Mouse (Mus musculus) heart, postnatal 0 days (tissue): ENCODE results near the gene Adprhl2. TPM values are rescaled to one million over a fixed set of nuclear protein-coding genes. Genes with fewer than 3 reads are reported as not detected.
A peak's percentile ranks its signal among the peaks of the same experiment; 100 is the strongest.

ENCODE experiments used
- ATAC-seq: fragments of 200-750 bp; cut with Nextera tagmentation; 2 replicates; pipeline ENCODE4 v1.8.0; 2017; ENCODE audit warnings: low read depth, moderate number of reproducible peaks, moderate library complexity; ENCODE audit not compliant: insufficient read depth
- DNase-seq: peaks from one replicate; pipeline ENCODE4 v3.0.0-alpha.2; 2016; ENCODE audit warnings: low spot score
- H3K27ac ChIP-seq: fragments of 300-500 bp; sonication (generic); 2 replicates; pipeline ENCODE4 v1.5.1; 2014; ENCODE audit warnings: low read depth, mild to moderate bottlenecking
- H3K27me3 ChIP-seq: fragments of 300-500 bp; sonication (generic); 2 replicates; pipeline ENCODE4 v1.6.1; 2014; ENCODE audit warnings: low read length, mixed read lengths; ENCODE audit not compliant: control insufficient read depth, insufficient read depth
- H3K36me3 ChIP-seq: fragments of 300-500 bp; sonication (generic); replicated peaks from 2 replicates; pipeline ENCODE4 v1.6.1; 2014; ENCODE audit warnings: low read length, mixed read lengths; ENCODE audit not compliant: control insufficient read depth, insufficient read depth
- H3K4me1 ChIP-seq: fragments of 300-500 bp; sonication (generic); 2 replicates; pipeline ENCODE4 v1.6.1; 2014; ENCODE audit warnings: antibody characterized with exemption; ENCODE audit not compliant: control insufficient read depth, insufficient read depth
- H3K4me2 ChIP-seq: fragments of 300-500 bp; sonication (generic); 2 replicates; pipeline ENCODE4 v1.6.1; 2014; ENCODE audit warnings: low read depth, mild to moderate bottlenecking, low read length, moderate library complexity
- H3K4me3 ChIP-seq: fragments of 300-500 bp; sonication (generic); 2 replicates; pipeline ENCODE4 v1.5.1; 2014; ENCODE audit warnings: low read depth, low read length
- H3K9ac ChIP-seq: fragments of 300-500 bp; sonication (generic); replicated peaks from 2 replicates; pipeline ENCODE4 v1.6.1; 2014; ENCODE audit warnings: low read depth, low read length, mixed read lengths
- H3K9me3 ChIP-seq: fragments of 300-500 bp; sonication (generic); replicated peaks from 2 replicates; pipeline ENCODE4 v1.6.1; 2016; ENCODE audit warnings: low read length; ENCODE audit not compliant: control insufficient read depth
- CTCF ChIP-seq: IDR thresholded peaks from 2 replicates; pipeline ENCODE4 v1.5.1; 2016; ENCODE audit warnings: antibody characterized with exemption, control low read depth, low read depth
- EP300 ChIP-seq: IDR thresholded peaks from 2 replicates; pipeline ENCODE4 v1.6.1; 2016; ENCODE audit warnings: antibody characterized with exemption, low read depth
- WGBS: fragments of 180-500 bp; shearing (Covaris S2); extraction: QIAGEN DNeasy Blood & Tissue Kit; methylation state at CpG from one replicate; pipeline ENCODE4 v1.1.7; 2014; 5-methylcytosine and 5-hydroxymethylcytosine counted together
- polyA plus RNA-seq: library from polyadenylated mRNA; unstranded; fragments of >200 nt; fragmentation: Nextera tagmentation; extraction: Ambion mirVana; gene quantifications from 2 replicates; pipeline ENCODE4 v1.2.1, GENCODE M21; 2015
- total RNA-seq: library from RNA; depleted of rRNA; stranded (reverse); fragments of >200 nt; gene quantifications from 2 replicates; pipeline ENCODE4 v1.2.3, GENCODE M21; 2014; ENCODE audit warnings: low replicate concordance

Adprhl2 gene
- total and polyA plus RNA-seq, 2 experiments from 2014 or later = 23.2 to 30.2 TPM

DNA sequence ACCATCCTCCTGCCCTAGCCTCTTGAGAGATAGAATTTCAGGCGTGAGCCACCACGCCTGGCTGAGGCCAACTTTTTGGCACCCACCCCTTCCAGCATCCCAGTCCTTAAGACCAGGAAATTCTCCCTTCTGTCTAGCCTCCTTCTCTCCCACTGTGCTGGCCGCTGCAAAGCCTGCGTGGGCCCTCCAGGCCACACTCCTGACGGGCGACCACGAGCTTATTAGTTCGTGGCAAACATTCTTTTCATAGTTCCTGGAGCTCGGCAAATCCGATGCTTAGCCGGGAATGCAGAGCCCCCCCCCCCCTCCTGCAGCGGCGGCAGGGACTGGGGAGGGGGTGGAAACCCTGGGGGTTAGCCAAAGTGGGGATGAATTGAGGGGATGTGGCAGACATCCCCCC, 30.3 kb downstream of the Adprhl2 start:
- no peaks in the 10 kb centered on the region for H3K36me3 ChIP-seq
- no peak for TF ChIP-seq CTCF
- no peak for TF ChIP-seq EP300
- 21% methylated on average over 12 of the region's 13 CpGs for WGBS
- H3K4me2 ChIP-seq = no peak overlapping the region
- no peaks in the 10 kb centered on the region for H3K9me3 ChIP-seq
- no peak for ATAC-seq
- peaks cover 51% of the 10 kb centered on the region for H3K27me3 ChIP-seq
- H3K9ac ChIP-seq = no peak overlapping the region
- H3K27ac ChIP-seq = no peak overlapping the region
- DNase-seq = no peak
- no peak overlapping the region for H3K4me3 ChIP-seq
- H3K4me1 ChIP-seq = no peaks in the 10 kb centered on the region

DNA sequence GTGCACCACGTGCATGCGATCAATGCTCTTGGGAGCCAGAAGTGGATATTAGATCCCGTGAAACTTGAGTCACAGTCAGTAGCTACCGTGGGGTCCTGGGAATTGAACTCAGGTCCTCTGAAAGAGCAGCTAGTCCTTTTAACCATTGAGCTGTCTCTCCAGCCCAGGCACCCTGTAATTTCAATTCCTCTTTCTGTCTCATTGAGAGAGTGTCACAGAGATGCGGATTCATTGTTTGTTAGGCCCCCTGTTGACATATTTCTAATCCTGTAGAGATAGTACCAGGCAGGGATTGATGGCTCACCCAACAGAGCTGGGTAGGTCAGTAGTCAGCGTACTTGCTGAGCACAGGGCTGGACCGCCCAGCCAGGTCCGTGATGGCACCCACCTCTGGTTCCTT, 31.2 kb downstream of the Adprhl2 start:
- H3K36me3 ChIP-seq = no peaks in the 10 kb centered on the region
- no peak overlapping the region for H3K27ac ChIP-seq
- DNase-seq = no peak
- no peak overlapping the region for H3K4me2 ChIP-seq
- H3K27me3 ChIP-seq = peaks cover 50% of the 10 kb centered on the region
- H3K4me3 ChIP-seq = no peak overlapping the region
- H3K9me3 ChIP-seq = no peaks in the 10 kb centered on the region
- no peaks in the 10 kb centered on the region for H3K4me1 ChIP-seq
- TF ChIP-seq EP300 = no peak
- TF ChIP-seq CTCF = no peak
- no peak for ATAC-seq
- H3K9ac ChIP-seq = no peak overlapping the region
- 86% methylated on average over 8 of the region's 8 CpGs for WGBS

DNA sequence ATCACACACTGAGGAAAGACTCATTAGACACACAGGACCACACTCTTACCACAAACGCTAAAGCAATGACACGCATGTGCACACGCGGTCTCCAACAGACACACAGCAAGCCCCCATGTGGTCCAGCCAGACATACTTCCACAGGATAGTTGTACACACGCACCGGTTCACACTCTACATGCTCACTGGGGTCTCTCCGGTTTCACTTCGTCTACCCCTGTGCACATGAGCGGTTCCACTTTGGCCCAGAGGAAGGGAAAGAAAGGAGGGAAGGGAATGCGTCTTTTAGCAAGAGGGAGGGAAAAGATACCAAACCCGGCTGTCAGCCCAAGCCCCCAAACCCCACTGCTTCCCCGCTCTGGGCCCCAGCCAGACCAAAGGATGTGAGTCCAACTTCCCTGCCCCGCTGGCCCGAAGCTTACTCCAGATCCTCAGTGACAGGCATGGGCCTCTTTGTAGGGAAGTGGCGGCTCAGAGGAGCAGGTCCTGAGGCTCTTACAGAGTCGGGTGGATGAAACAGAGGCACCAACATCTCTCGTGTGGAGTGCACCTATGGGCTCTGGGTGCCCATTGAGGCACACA, 33.3 kb downstream of the Adprhl2 start:
- Histone ChIP-seq H3K36me3 (no peaks in the 10 kb centered on the region), H3K4me1 (no peaks in the 10 kb centered on the region), H3K9me3 (no peaks in the 10 kb centered on the region), H3K9ac (no peak overlapping the region), H3K27me3 (peaks cover 64% of the 10 kb centered on the region), H3K4me3 (no peak overlapping the region), H3K27ac (no peak overlapping the region), H3K4me2 (peak overlapping the region; percentile 33; the same call in 1 of the 2 replicates)
- DNase-seq (no peak), ATAC-seq (no peak)
- TF ChIP-seq CTCF (no peak), EP300 (no peak)
- 36% methylated on average over 17 of the region's 17 CpGs for WGBS

DNA sequence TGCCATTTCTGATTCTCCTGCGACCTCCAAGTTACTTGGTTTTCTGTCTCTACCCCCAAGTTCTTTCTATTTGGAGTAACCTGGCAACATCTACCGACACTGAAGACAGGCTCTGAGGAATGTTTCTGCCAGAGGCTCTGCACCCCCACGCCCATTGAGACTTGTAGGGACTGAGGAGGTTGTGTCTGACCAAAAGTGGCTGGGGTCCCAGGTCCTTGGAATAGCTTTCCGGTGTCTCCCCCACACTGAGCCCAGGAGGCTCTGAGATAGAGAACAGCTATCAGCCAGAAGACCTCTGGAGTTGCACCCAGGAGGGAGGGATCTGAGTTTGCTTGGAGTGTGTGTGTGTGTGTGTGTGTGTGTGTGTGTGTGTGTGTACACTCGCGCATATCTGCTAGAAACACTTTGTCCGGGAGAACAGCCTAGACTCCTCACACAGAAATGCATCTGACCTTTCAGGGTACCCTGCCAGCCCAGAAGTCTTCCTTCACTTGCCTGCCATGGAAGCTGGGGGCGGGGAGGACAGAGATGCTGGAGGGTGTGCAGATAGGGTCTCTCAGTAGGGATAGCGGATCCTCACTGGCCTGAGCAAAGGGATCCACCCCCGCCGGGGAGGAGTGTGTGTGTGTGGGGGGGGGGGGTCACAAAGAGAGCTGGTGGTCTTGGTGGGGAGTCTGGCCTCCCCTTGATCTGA, 34.1 kb downstream of the Adprhl2 start:
- TF ChIP-seq CTCF = no peak
- no peak for TF ChIP-seq EP300
- Histone ChIP-seq H3K27ac (no peak overlapping the region), H3K9ac (no peak overlapping the region), H3K4me1 (no peaks in the 10 kb centered on the region), H3K4me2 (peak overlapping the region; percentile 33; the same call in 1 of the 2 replicates), H3K9me3 (no peaks in the 10 kb centered on the region), H3K27me3 (peaks cover 65% of the 10 kb centered on the region), H3K36me3 (no peaks in the 10 kb centered on the region), H3K4me3 (no peak overlapping the region)
- no peak for ATAC-seq
- no peak for DNase-seq
- 27% methylated on average over 11 of the region's 11 CpGs for WGBS

DNA sequence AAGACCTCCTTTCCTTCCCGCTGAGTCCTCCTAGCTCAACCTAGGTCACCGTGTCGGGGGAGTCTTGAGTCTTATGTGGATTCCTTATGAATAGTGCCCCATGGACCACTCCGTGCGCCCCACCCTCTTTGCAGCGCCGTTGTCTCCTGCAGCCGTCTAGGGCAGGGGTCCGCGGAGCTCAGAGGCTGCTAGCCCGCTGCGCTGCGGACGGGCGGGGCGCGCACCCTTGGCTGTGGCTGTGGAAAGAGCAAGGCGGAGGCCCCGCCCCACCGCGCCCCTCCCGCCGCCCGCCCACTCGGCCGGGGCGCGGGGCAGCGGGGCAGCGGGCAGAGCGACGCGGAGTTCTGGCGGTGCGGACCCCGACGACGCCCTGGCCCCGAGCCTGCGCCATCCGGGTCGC, 35.0 kb downstream of the Adprhl2 start, which contains the start of gene Col8a2:
Gene Col8a2, plus strand, starts transcription at position 302 of the 400 bp plus-strand sequence.
- 3% methylated on average over 36 of the region's 42 CpGs for WGBS
- Histone ChIP-seq H3K36me3 (no peaks in the 10 kb centered on the region), H3K4me2 (peak within 1 kb of the TSS; percentile 67), H3K27ac (no peak within 1 kb of the TSS), H3K27me3 (peaks cover 65% of the 10 kb centered on the region), H3K4me3 (peak within 1 kb of the TSS; percentile 45), H3K9ac (no peak within 1 kb of the TSS), H3K4me1 (no peaks in the 10 kb centered on the region), H3K9me3 (no peaks in the 10 kb centered on the region)
- TF ChIP-seq EP300 (no peak), CTCF (no peak)
- no peak for DNase-seq
- ATAC-seq = peak; percentile 39; the same call in 1 of the 2 replicates

DNA sequence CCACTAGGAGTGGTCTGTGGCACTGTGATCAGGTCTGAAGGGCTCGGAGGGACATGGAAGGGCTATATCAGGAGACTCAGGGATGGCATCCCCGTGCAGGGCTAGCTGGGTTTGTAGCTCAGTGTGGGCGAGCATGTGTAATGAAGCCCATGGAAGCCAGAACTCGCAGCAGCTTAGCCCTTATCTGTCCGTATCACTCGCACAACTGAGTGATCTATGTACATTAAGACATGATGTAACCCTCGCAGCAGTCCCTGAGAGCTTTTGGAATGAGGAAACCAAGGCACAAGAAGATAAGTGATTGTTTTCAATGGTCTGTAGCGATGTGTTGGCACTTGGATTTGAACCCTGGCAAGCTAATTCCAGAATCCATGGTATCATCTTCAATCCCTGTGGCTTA, 37.9 kb downstream of the Adprhl2 start:
- H3K4me2 ChIP-seq = no peak overlapping the region
- no peaks in the 10 kb centered on the region for H3K36me3 ChIP-seq
- no peak overlapping the region for H3K9ac ChIP-seq
- TF ChIP-seq EP300 = no peak
- no peak for TF ChIP-seq CTCF
- H3K4me1 ChIP-seq = no peaks in the 10 kb centered on the region
- no peak for ATAC-seq
- DNase-seq = no peak
- no peaks in the 10 kb centered on the region for H3K9me3 ChIP-seq
- peaks cover 49% of the 10 kb centered on the region for H3K27me3 ChIP-seq
- 67% methylated on average over 8 of the region's 8 CpGs for WGBS
- no peak overlapping the region for H3K27ac ChIP-seq
- H3K4me3 ChIP-seq = no peak overlapping the region
